Mouse (Mus musculus): ENCODE data around the gene Angptl4. TPM values are rescaled to one million over a fixed set of nuclear protein-coding genes. Genes with fewer than 3 reads are reported as not detected.
"Not testable (repeated sequence)": the region's sequence is repeated elsewhere in the genome, so short reads cannot be mapped to it uniquely, and the experiment has no call there.

Gene Angptl4
- polyA plus RNA-seq, 1 experiment from 2014 or later, result 93.5 TPM

- Histone ChIP-seq H3K9me3 (ENCODE audit: low read length) (no peaks in the 10 kb centered on the region), H3K36me3 (replicated peaks; ENCODE audit: insufficient read depth, low read length) (peaks cover 23% of the 10 kb centered on the region), H3K4me3 (ENCODE audit: low read depth, low read length) (no peak overlapping the region), H3K27ac (ENCODE audit: low read depth) (no peak overlapping the region), H3K4me1 (ENCODE audit: insufficient read depth) (0 out of 2 replicates have a peak, but pooled peaks cover 3% of the 10 kb centered on the region), H3K27me3 (ENCODE audit: insufficient read depth, low read length) (no peaks in the 10 kb centered on the region), H3K4me2 (ENCODE audit: low read depth, low read length) (no peak overlapping the region), H3K9ac (replicated peaks) (no peak overlapping the region)
- TF ChIP-seq EP300 (IDR thresholded peaks at IDR 0.05; ENCODE audit: low read depth) (no peak), CTCF (IDR thresholded peaks at IDR 0.05; ENCODE audit: low read depth) (no peak)
- DNase-seq (no peak), ATAC-seq (peak; percentile 22)
- WGBS (ENCODE audit: insufficient replicate concordance), result 73% methylated on average over 5 of the region's 5 CpGs
These were observed 36.8 kb downstream of the Angptl4 start for GRCm38 (mm10) chr17:33744686-33745384.

GRCm38 (mm10) chr17:33742420-33742819, 39.2 kb downstream of the Angptl4 start:
- H3K9me3 ChIP-seq (ENCODE audit: low read length), result no peaks in the 10 kb centered on the region
- H3K4me3 ChIP-seq (ENCODE audit: low read depth, low read length), result no peak overlapping the region
- H3K4me1 ChIP-seq (ENCODE audit: insufficient read depth), result 0 out of 2 replicates have a peak, but pooled peaks cover 3% of the 10 kb centered on the region
- H3K4me2 ChIP-seq (ENCODE audit: low read depth, low read length), result no peak overlapping the region
- no peaks in the 10 kb centered on the region for H3K27me3 ChIP-seq (ENCODE audit: insufficient read depth, low read length)
- H3K27ac ChIP-seq (ENCODE audit: low read depth), result no peak overlapping the region
- H3K36me3 ChIP-seq (replicated peaks; ENCODE audit: insufficient read depth, low read length), result peaks cover 4% of the 10 kb centered on the region
- DNase-seq, result no peak
- 77% methylated on average over 1 of the region's 1 CpGs for WGBS (ENCODE audit: insufficient replicate concordance)
- no peak overlapping the region for H3K9ac ChIP-seq (replicated peaks)
- ATAC-seq, result no peak
- TF ChIP-seq EP300 (IDR thresholded peaks at IDR 0.05; ENCODE audit: low read depth), result no peak
- TF ChIP-seq CTCF (IDR thresholded peaks at IDR 0.05; ENCODE audit: low read depth), result no peak

- not testable (repeated sequence) for H3K4me3 ChIP-seq (ENCODE audit: low read depth, low read length); ATAC-seq; H3K4me2 ChIP-seq (ENCODE audit: low read depth, low read length); H3K9ac ChIP-seq (replicated peaks); H3K4me1 ChIP-seq (ENCODE audit: insufficient read depth); DNase-seq; H3K27me3 ChIP-seq (ENCODE audit: insufficient read depth, low read length); H3K9me3 ChIP-seq (ENCODE audit: low read length); H3K36me3 ChIP-seq (replicated peaks; ENCODE audit: insufficient read depth, low read length); H3K27ac ChIP-seq (ENCODE audit: low read depth)
- 57% methylated on average over 10 of the region's 10 CpGs for WGBS (ENCODE audit: insufficient replicate concordance)
These were observed 48.1 kb downstream of the Angptl4 start for GRCm38 (mm10) chr17:33733526-33733925.

GRCm38 (mm10) chr17:33732556-33733083, 49.0 kb downstream of the Angptl4 start:
- H3K9ac ChIP-seq (replicated peaks); H3K36me3 ChIP-seq (replicated peaks; ENCODE audit: insufficient read depth, low read length); H3K27ac ChIP-seq (ENCODE audit: low read depth); DNase-seq; H3K27me3 ChIP-seq (ENCODE audit: insufficient read depth, low read length); H3K4me1 ChIP-seq (ENCODE audit: insufficient read depth); ATAC-seq; H3K4me3 ChIP-seq (ENCODE audit: low read depth, low read length); H3K4me2 ChIP-seq (ENCODE audit: low read depth, low read length); H3K9me3 ChIP-seq (ENCODE audit: low read length): not testable (repeated sequence)
- WGBS (ENCODE audit: insufficient replicate concordance), result 63% methylated on average over 9 of the region's 9 CpGs

GRCm38 (mm10) chr17:33729215-33729614, 52.4 kb downstream of the Angptl4 start:
- no peaks in the 10 kb centered on the region for H3K36me3 ChIP-seq (replicated peaks; ENCODE audit: insufficient read depth, low read length)
- 59% methylated on average over 2 of the region's 2 CpGs for WGBS (ENCODE audit: insufficient replicate concordance)

GRCm38 (mm10) chr17:33728396-33728795, 53.2 kb downstream of the Angptl4 start:
- H3K9me3 ChIP-seq (ENCODE audit: low read length), result no peaks in the 10 kb centered on the region
- ATAC-seq (no peak), DNase-seq (no peak)
- no peaks in the 10 kb centered on the region for H3K36me3 ChIP-seq (replicated peaks; ENCODE audit: insufficient read depth, low read length)
- H3K4me1 ChIP-seq (ENCODE audit: insufficient read depth), result no peaks in the 10 kb centered on the region
- no peak overlapping the region for H3K4me3 ChIP-seq (ENCODE audit: low read depth, low read length)
- no peaks in the 10 kb centered on the region for H3K27me3 ChIP-seq (ENCODE audit: insufficient read depth, low read length)
- WGBS (ENCODE audit: insufficient replicate concordance), result 73% methylated on average over 2 of the region's 2 CpGs
- no peak overlapping the region for H3K4me2 ChIP-seq (ENCODE audit: low read depth, low read length)
- H3K27ac ChIP-seq (ENCODE audit: low read depth), result no peak overlapping the region
- TF ChIP-seq EP300 (IDR thresholded peaks at IDR 0.05; ENCODE audit: low read depth), result no peak
- no peak overlapping the region for H3K9ac ChIP-seq (replicated peaks)

More at GRCm38 (mm10) chr17:33729215-33729614, 52.4 kb downstream of the Angptl4 start:
- ATAC-seq (no peak), DNase-seq (no peak)
- Histone ChIP-seq H3K27ac (ENCODE audit: low read depth) (no peak overlapping the region), H3K27me3 (ENCODE audit: insufficient read depth, low read length) (no peaks in the 10 kb centered on the region), H3K4me3 (ENCODE audit: low read depth, low read length) (no peak overlapping the region), H3K4me2 (ENCODE audit: low read depth, low read length) (no peak overlapping the region), H3K4me1 (ENCODE audit: insufficient read depth) (no peaks in the 10 kb centered on the region), H3K9ac (replicated peaks) (no peak overlapping the region), H3K9me3 (ENCODE audit: low read length) (no peaks in the 10 kb centered on the region)
- peak; percentile 57 for TF ChIP-seq CTCF (IDR thresholded peaks at IDR 0.05; ENCODE audit: low read depth)
- no peak for TF ChIP-seq EP300 (IDR thresholded peaks at IDR 0.05; ENCODE audit: low read depth)

Other genes with a start within 250 kb of the Angptl4 start
- 7.1 and 9.5 TPM in 2 replicates for gene Myo1f, start 226.1 kb downstream of the Angptl4 start, polyA plus RNA-seq (2015; fragmentation: Nextera tagmentation; extraction: Ambion mirVana)
- 13.7 and 14.3 TPM in 2 replicates for gene Zfp414, start 152.7 kb downstream of the Angptl4 start, polyA plus RNA-seq (2015; fragmentation: Nextera tagmentation; extraction: Ambion mirVana)
- gene Pram1, start 143.8 kb downstream of the Angptl4 start, polyA plus RNA-seq (2015; fragmentation: Nextera tagmentation; extraction: Ambion mirVana), result 5.7 TPM in 2 replicates
- gene Hnrnpm, start 95.0 kb downstream of the Angptl4 start, polyA plus RNA-seq (2015; fragmentation: Nextera tagmentation; extraction: Ambion mirVana), result 91.9 and 96.6 TPM in 2 replicates
- gene March2, start 63.2 kb downstream of the Angptl4 start, polyA plus RNA-seq (2015; fragmentation: Nextera tagmentation; extraction: Ambion mirVana), result 137 and 144 TPM in 2 replicates
- 80.4 and 88.9 TPM in 2 replicates for gene Rab11b, start 21.3 kb downstream of the Angptl4 start, polyA plus RNA-seq (2015; fragmentation: Nextera tagmentation; extraction: Ambion mirVana)
- gene Kank3, start 28.7 kb upstream of the Angptl4 start, polyA plus RNA-seq (2015; fragmentation: Nextera tagmentation; extraction: Ambion mirVana), result 9.4 and 10.6 TPM in 2 replicates
- 699 and 710 TPM in 2 replicates for gene Rps28, start 42.7 kb upstream of the Angptl4 start, polyA plus RNA-seq (2015; fragmentation: Nextera tagmentation; extraction: Ambion mirVana)
- gene Ndufa7, start 42.7 kb upstream of the Angptl4 start, polyA plus RNA-seq (2015; fragmentation: Nextera tagmentation; extraction: Ambion mirVana), result 379 and 389 TPM in 2 replicates
- gene Cd320, start 61.3 kb upstream of the Angptl4 start, polyA plus RNA-seq (2015; fragmentation: Nextera tagmentation; extraction: Ambion mirVana), result 16.6 and 17.4 TPM in 2 replicates
- not detected in 2 replicates for gene Gm7029, start 92.0 kb upstream of the Angptl4 start, polyA plus RNA-seq (2015; fragmentation: Nextera tagmentation; extraction: Ambion mirVana)
- 2.6 and 3.6 TPM in 2 replicates for gene Kifc1, start 108.8 kb upstream of the Angptl4 start, polyA plus RNA-seq (2015; fragmentation: Nextera tagmentation; extraction: Ambion mirVana)
- 0.41 and 0.54 TPM in 2 replicates for gene Platr17, start 123.3 kb upstream of the Angptl4 start, polyA plus RNA-seq (2015; fragmentation: Nextera tagmentation; extraction: Ambion mirVana)
- 12.6 and 13.0 TPM in 2 replicates for gene Daxx, start 127.6 kb upstream of the Angptl4 start, polyA plus RNA-seq (2015; fragmentation: Nextera tagmentation; extraction: Ambion mirVana)
- gene Tapbp, start 134.1 kb upstream of the Angptl4 start, polyA plus RNA-seq (2015; fragmentation: Nextera tagmentation; extraction: Ambion mirVana), result 47.0 and 47.9 TPM in 2 replicates
- 7.1 and 7.9 TPM in 2 replicates for gene Zbtb22, start 134.1 kb upstream of the Angptl4 start, polyA plus RNA-seq (2015; fragmentation: Nextera tagmentation; extraction: Ambion mirVana)
- 6.8 and 7.4 TPM in 2 replicates for gene Rgl2, start 147.7 kb upstream of the Angptl4 start, polyA plus RNA-seq (2015; fragmentation: Nextera tagmentation; extraction: Ambion mirVana)
- gene Pfdn6, start 158.5 kb upstream of the Angptl4 start, polyA plus RNA-seq (2015; fragmentation: Nextera tagmentation; extraction: Ambion mirVana), result 82.2 and 85.5 TPM in 2 replicates
- 12.7 and 12.8 TPM in 2 replicates for gene Wdr46, start 158.8 kb upstream of the Angptl4 start, polyA plus RNA-seq (2015; fragmentation: Nextera tagmentation; extraction: Ambion mirVana)
- gene B3galt4, start 169.7 kb upstream of the Angptl4 start, polyA plus RNA-seq (2015; fragmentation: Nextera tagmentation; extraction: Ambion mirVana), result 2.2 and 2.4 TPM in 2 replicates
- 12.5 and 13.4 TPM in 2 replicates for gene Vps52, start 174.0 kb upstream of the Angptl4 start, polyA plus RNA-seq (2015; fragmentation: Nextera tagmentation; extraction: Ambion mirVana)
- 1,510 and 1,549 TPM in 2 replicates for gene Rps18, start 174.2 kb upstream of the Angptl4 start, polyA plus RNA-seq (2015; fragmentation: Nextera tagmentation; extraction: Ambion mirVana)
- 274 and 288 TPM in 2 replicates for gene H2-K1, start 218.5 kb upstream of the Angptl4 start, polyA plus RNA-seq (2015; fragmentation: Nextera tagmentation; extraction: Ambion mirVana)
- 6.0 and 7.1 TPM in 2 replicates for gene Ring1, start 242.8 kb upstream of the Angptl4 start, polyA plus RNA-seq (2015; fragmentation: Nextera tagmentation; extraction: Ambion mirVana)
- gene H2-Ke6, start 246.2 kb upstream of the Angptl4 start, polyA plus RNA-seq (2015; fragmentation: Nextera tagmentation; extraction: Ambion mirVana), result 49.1 and 51.6 TPM in 2 replicates
- 41.3 and 43.4 TPM in 2 replicates for gene Slc39a7, start 249.9 kb upstream of the Angptl4 start, polyA plus RNA-seq (2015; fragmentation: Nextera tagmentation; extraction: Ambion mirVana)
- gene Rxrb, start 250.0 kb upstream of the Angptl4 start, polyA plus RNA-seq (2015; fragmentation: Nextera tagmentation; extraction: Ambion mirVana), result 16.2 and 16.4 TPM in 2 replicates

Measured in liver, postnatal 0 days (tissue).